Mouse (Mus musculus) cerebellum, adult 18-20 months (tissue): ENCODE measurements at regions not wholly inside any gene's neighbourhood (a gene's known extent, or its start where the extent isn't known, plus 50 kb on each side); places are given as distances from the start of the nearest gene placed in this dataset.

ENCODE experiments used
- DNase-seq, 2 experiments: peaks; one replicate each; pipeline ENCODE4 v3.0.0; 2021

- DNase-seq = no peak
Observed at GRCm38 (mm10) chr1:185727749-185728148, 273.1 kb downstream of the Slc30a10 start.

GRCm38 (mm10) chr1:185728406-185728805 lies 273.8 kb downstream of the Slc30a10 start:
- DNase-seq = no peak

GRCm38 (mm10) chr1:185731062-185731461 lies 276.4 kb downstream of the Slc30a10 start:
- no peak for DNase-seq

- DNase-seq = no peak
Observed at GRCm38 (mm10) chr1:185736773-185737172, 282.1 kb downstream of the Slc30a10 start.

GRCm38 (mm10) chr1:185741034-185741890 lies 286.6 kb downstream of the Slc30a10 start:
- no peak for DNase-seq

- DNase-seq = no peak
Observed at GRCm38 (mm10) chr1:185749251-185749650, 294.6 kb downstream of the Slc30a10 start.

GRCm38 (mm10) chr1:185754486-185755290 lies 300.0 kb downstream of the Slc30a10 start:
- no peak for DNase-seq

- no peak for DNase-seq
Observed at GRCm38 (mm10) chr1:185757376-185757775, 302.7 kb downstream of the Slc30a10 start.

GRCm38 (mm10) chr1:185774202-185774601 lies 319.6 kb downstream of the Slc30a10 start:
- no peak for DNase-seq

GRCm38 (mm10) chr1:185779604-185780003 lies 325.0 kb downstream of the Slc30a10 start:
- no peak for DNase-seq

- no peak for DNase-seq
Observed at GRCm38 (mm10) chr1:185802156-185802555, 315.0 kb downstream of the Lyplal1 start.

GRCm38 (mm10) chr1:185814901-185815300 lies 302.2 kb downstream of the Lyplal1 start:
- DNase-seq = no peak

- no peak for DNase-seq
Observed at GRCm38 (mm10) chr1:185819044-185819443, 298.1 kb downstream of the Lyplal1 start.

GRCm38 (mm10) chr1:185822241-185822640 lies 294.9 kb downstream of the Lyplal1 start:
- DNase-seq = no peak

GRCm38 (mm10) chr1:185823226-185823625 lies 293.9 kb downstream of the Lyplal1 start:
- DNase-seq = no peak

GRCm38 (mm10) chr1:185823956-185824355 lies 293.2 kb downstream of the Lyplal1 start:
- DNase-seq = no peak

- no peak for DNase-seq
Observed at GRCm38 (mm10) chr1:185827986-185828385, 289.1 kb downstream of the Lyplal1 start.

- DNase-seq = no peak
Observed at GRCm38 (mm10) chr1:185828486-185828885, 288.6 kb downstream of the Lyplal1 start.

- no peak for DNase-seq
Observed at GRCm38 (mm10) chr1:185832059-185832458, 285.1 kb downstream of the Lyplal1 start.

- DNase-seq = no peak
Observed at GRCm38 (mm10) chr1:185834171-185834570, 282.9 kb downstream of the Lyplal1 start.

GRCm38 (mm10) chr1:185836632-185837281 lies 280.4 kb downstream of the Lyplal1 start:
- DNase-seq = no peak

GRCm38 (mm10) chr1:185842481-185842880 lies 274.6 kb downstream of the Lyplal1 start:
- no peak for DNase-seq

- no peak for DNase-seq
Observed at GRCm38 (mm10) chr1:185847161-185847560, 269.9 kb downstream of the Lyplal1 start.
